Mouse (Mus musculus): Measurements from ENCODE around the gene Bcl2l11. TPM values are rescaled to one million over a fixed set of nuclear protein-coding genes. Genes with fewer than 3 reads are reported as not detected.
"Not testable (repeated sequence)": the region's sequence is repeated elsewhere in the genome, so short reads cannot be mapped to it uniquely, and the experiment has no call there.

Gene Bcl2l11
- polyA plus RNA-seq, 1 experiment: not detected

DNA sequence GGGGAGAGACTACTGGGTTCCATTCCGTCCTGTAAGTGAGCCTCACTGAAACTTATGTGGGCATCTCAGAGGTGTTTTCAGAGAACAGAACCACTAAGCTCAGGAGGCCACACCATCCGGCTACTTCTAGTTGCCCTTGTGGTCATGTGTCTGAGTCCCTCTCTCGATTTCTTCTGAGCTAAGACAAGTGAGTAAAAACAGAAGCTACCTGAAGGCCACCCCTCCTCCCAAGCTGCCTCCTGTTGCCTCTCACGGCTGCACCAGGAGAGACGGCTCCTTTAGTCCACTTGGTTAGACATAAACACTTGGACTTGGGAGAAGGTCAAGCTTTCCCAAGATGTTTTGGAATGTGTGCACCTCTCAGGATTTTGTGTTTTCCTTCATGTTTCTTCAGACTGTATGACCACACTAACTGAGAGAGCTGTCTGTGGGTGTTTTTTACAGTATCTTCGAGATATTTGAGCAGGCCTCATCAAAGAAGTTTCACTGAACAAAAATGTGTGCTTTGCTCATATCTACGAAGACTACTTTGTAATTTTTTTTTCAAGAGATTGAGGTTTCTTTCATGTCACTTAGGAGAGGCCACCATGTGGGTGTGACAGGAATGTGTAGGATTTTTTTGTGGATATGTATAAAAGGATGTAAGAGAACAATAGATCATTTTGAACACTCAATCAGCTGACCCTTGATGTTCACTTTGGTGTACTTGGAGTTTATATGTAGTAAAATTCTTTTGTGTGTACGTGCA, 37.9 kb upstream of the Bcl2l11 start:
- 92% methylated on average over 8 of the region's 8 CpGs for WGBS

GRCm38 (mm10) chr2:128090283-128090885, 35.5 kb upstream of the Bcl2l11 start:
- TF ChIP-seq POLR2A (IDR thresholded peaks at IDR 0.05; ENCODE audit: insufficient read depth, low read depth, low read length) (no peak), CTCF (IDR thresholded peaks at IDR 0.05; ENCODE audit: insufficient read depth, low read depth, low read length) (no peak)
- peaks cover 19% of the 10 kb centered on the region for H3K4me1 ChIP-seq (ENCODE audit: control insufficient read depth, insufficient read depth, low read length)
- WGBS: 91% methylated on average over 6 of the region's 6 CpGs
- H3K27ac ChIP-seq (ENCODE audit: insufficient read depth, low read depth, low read length): no peak overlapping the region
- no peak overlapping the region for H3K4me3 ChIP-seq (ENCODE audit: insufficient read depth, low read depth, low read length)

More for the DNA sequence above, 37.9 kb upstream of the Bcl2l11 start:
- no peak overlapping the region for H3K27ac ChIP-seq (ENCODE audit: insufficient read depth, low read depth, low read length)
- TF ChIP-seq CTCF (IDR thresholded peaks at IDR 0.05; ENCODE audit: insufficient read depth, low read depth, low read length) (no peak), POLR2A (IDR thresholded peaks at IDR 0.05; ENCODE audit: insufficient read depth, low read depth, low read length) (no peak)
- H3K4me3 ChIP-seq (ENCODE audit: insufficient read depth, low read depth, low read length): no peak overlapping the region
- peaks cover 19% of the 10 kb centered on the region for H3K4me1 ChIP-seq (ENCODE audit: control insufficient read depth, insufficient read depth, low read length)

GRCm38 (mm10) chr2:128091431-128092369, 34.1 kb upstream of the Bcl2l11 start:
- no peak for TF ChIP-seq CTCF (IDR thresholded peaks at IDR 0.05; ENCODE audit: insufficient read depth, low read depth, low read length)
- no peak for TF ChIP-seq POLR2A (IDR thresholded peaks at IDR 0.05; ENCODE audit: insufficient read depth, low read depth, low read length)
- H3K4me3 ChIP-seq (ENCODE audit: insufficient read depth, low read depth, low read length): no peak overlapping the region
- peaks cover 15% of the 10 kb centered on the region for H3K4me1 ChIP-seq (ENCODE audit: control insufficient read depth, insufficient read depth, low read length)
- H3K27ac ChIP-seq (ENCODE audit: insufficient read depth, low read depth, low read length): no peak overlapping the region; the same call in 1 of the 2 replicates
- WGBS: 64% methylated on average over 11 of the region's 11 CpGs

- H3K4me1 ChIP-seq (ENCODE audit: control insufficient read depth, insufficient read depth, low read length): peaks cover 15% of the 10 kb centered on the region
- WGBS: 85% methylated on average over 2 of the region's 2 CpGs
- H3K27ac ChIP-seq (ENCODE audit: insufficient read depth, low read depth, low read length): no peak overlapping the region
- TF ChIP-seq POLR2A (IDR thresholded peaks at IDR 0.05; ENCODE audit: insufficient read depth, low read depth, low read length) (no peak), CTCF (IDR thresholded peaks at IDR 0.05; ENCODE audit: insufficient read depth, low read depth, low read length) (no peak)
- H3K4me3 ChIP-seq (ENCODE audit: insufficient read depth, low read depth, low read length): no peak overlapping the region
Measured at GRCm38 (mm10) chr2:128092451-128092850, 33.4 kb upstream of the Bcl2l11 start.

DNA sequence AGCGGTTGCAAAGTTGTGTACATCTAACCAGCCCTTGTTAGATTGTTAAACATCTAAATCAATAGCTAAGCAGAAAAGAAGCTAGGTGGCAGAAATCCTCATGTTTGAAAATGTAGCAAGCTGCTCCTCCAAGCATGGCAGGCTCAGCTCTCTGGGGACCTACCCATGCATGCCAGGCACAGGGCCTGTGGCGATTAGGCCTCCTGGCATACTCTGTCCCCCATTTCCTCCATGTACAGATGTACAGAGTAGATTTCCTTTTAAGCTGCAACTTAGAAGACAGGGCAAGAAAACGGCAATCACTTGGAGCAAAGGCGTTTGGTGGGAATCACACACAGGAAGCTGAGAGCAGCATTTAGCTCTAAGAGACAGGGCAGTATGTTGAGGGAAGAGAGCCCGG, 31.6 kb upstream of the Bcl2l11 start:
- WGBS: 83% methylated on average over 5 of the region's 5 CpGs
- H3K27ac ChIP-seq (ENCODE audit: insufficient read depth, low read depth, low read length): no peak overlapping the region
- no peak for TF ChIP-seq CTCF (IDR thresholded peaks at IDR 0.05; ENCODE audit: insufficient read depth, low read depth, low read length)
- no peak for TF ChIP-seq POLR2A (IDR thresholded peaks at IDR 0.05; ENCODE audit: insufficient read depth, low read depth, low read length)
- peaks cover 15% of the 10 kb centered on the region for H3K4me1 ChIP-seq (ENCODE audit: control insufficient read depth, insufficient read depth, low read length)
- no peak overlapping the region for H3K4me3 ChIP-seq (ENCODE audit: insufficient read depth, low read depth, low read length)

DNA sequence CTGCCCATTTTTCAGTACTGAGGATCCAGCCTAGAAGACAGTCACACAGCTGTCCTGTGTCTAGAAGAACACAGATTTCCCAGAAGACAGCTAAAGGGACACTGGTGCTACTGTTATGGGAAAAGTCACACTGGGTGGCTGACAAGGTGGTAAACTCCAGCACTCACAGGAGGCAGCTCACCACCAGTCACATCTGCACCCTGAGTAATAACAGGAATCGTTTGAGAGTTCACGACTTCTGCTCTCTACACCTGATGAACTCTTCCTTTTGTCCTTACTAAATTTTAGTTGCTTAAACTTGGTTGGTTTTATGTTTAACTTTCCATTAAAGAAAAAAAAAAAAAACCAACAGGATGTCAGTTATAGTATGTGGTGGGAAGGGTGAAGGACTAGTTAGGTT, 31.2 kb upstream of the Bcl2l11 start:
- WGBS: 79% methylated on average over 2 of the region's 2 CpGs
- no peak for TF ChIP-seq CTCF (IDR thresholded peaks at IDR 0.05; ENCODE audit: insufficient read depth, low read depth, low read length)
- TF ChIP-seq POLR2A (IDR thresholded peaks at IDR 0.05; ENCODE audit: insufficient read depth, low read depth, low read length): no peak
- Histone ChIP-seq H3K4me3 (ENCODE audit: insufficient read depth, low read depth, low read length) (no peak overlapping the region), H3K27ac (ENCODE audit: insufficient read depth, low read depth, low read length) (no peak overlapping the region), H3K4me1 (ENCODE audit: control insufficient read depth, insufficient read depth, low read length) (peaks cover 15% of the 10 kb centered on the region)

DNA sequence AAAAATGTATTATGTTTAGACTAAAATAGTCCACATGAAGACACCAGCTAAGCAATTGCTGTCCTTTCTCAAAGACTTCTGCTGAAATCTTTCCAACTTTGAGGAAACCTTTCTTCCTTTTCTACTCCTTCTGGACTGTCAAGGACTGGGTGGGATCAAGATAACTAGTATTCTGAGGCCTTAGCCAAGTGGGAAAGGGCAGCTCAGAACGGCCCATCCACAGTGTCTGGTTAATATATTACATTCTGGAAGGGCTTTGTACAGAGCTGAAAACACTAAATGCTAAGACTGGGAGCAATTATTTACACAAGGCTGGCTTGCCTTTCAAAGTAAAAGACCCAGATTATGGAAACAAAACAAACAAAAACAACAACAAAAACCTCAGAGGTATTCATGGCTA, 30.6 kb upstream of the Bcl2l11 start:
- H3K4me1 ChIP-seq (ENCODE audit: control insufficient read depth, insufficient read depth, low read length): peaks cover 15% of the 10 kb centered on the region
- no peak overlapping the region for H3K4me3 ChIP-seq (ENCODE audit: insufficient read depth, low read depth, low read length)
- TF ChIP-seq POLR2A (IDR thresholded peaks at IDR 0.05; ENCODE audit: insufficient read depth, low read depth, low read length) (no peak), CTCF (IDR thresholded peaks at IDR 0.05; ENCODE audit: insufficient read depth, low read depth, low read length) (no peak)
- H3K27ac ChIP-seq (ENCODE audit: insufficient read depth, low read depth, low read length): no peak overlapping the region
- WGBS: 43% methylated on average over 1 of the region's 1 CpGs

- H3K27ac ChIP-seq (ENCODE audit: insufficient read depth, low read depth, low read length): no peak overlapping the region
- 93% methylated on average over 1 of the region's 1 CpGs for WGBS
- TF ChIP-seq POLR2A (IDR thresholded peaks at IDR 0.05; ENCODE audit: insufficient read depth, low read depth, low read length) (no peak), CTCF (IDR thresholded peaks at IDR 0.05; ENCODE audit: insufficient read depth, low read depth, low read length) (no peak)
- no peak overlapping the region for H3K4me3 ChIP-seq (ENCODE audit: insufficient read depth, low read depth, low read length)
- peaks cover 15% of the 10 kb centered on the region for H3K4me1 ChIP-seq (ENCODE audit: control insufficient read depth, insufficient read depth, low read length)
Measured at GRCm38 (mm10) chr2:128096070-128096469, 29.8 kb upstream of the Bcl2l11 start.

DNA sequence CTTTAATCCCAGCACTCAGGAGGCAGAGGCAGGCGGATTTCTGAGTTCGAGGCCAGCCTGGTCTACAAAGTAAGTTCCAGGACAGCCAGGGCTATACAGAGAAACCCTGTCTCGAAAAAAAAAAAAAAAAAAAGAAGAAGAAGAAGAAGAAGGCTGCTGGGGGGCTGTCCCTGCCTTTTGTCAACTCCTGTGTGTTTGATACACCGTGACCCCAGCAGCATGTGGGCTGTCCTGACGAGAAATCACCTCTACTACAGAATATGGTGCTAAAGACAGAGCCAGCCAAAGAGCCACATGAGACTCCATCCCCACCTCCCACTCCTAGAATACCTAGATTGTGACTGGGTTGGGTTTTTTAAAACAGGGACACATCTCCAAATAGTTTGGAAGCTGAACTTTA, 27.7 kb upstream of the Bcl2l11 start:
- H3K27ac ChIP-seq (ENCODE audit: insufficient read depth, low read depth, low read length); H3K4me3 ChIP-seq (ENCODE audit: insufficient read depth, low read depth, low read length); H3K4me1 ChIP-seq (ENCODE audit: control insufficient read depth, insufficient read depth, low read length): not testable (repeated sequence)
- 95% methylated on average over 4 of the region's 5 CpGs for WGBS

All from olfactory bulb, adult 2 months (tissue).